In the genomic region with DNA sequence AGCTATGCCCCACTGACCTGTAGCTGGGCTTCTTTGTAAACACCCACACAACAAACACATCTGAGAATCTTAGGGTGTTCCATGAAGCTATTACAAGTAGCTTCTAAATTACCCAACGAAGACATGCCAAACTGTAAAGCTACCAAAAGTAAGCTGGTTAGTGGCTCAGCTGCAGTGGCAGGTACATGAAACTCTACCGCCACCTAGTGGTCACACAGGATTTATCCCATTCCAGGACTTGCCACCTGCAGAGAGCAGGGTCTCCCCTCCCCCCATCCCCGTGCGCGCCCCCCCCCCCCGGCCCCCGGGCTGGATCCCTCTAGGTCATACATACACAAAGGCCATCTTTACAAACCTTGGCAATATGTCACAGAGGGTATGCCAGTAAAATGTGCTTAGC, we compare ENCODE assay signal across 9 mouse cellular contexts.
A peak's percentile ranks its signal among the peaks of the same experiment; 100 is the strongest.
DNase-seq lines count a peak whose midpoint lies in the region; ATAC-seq lines count a peak whose summit lies in the region.
"Had no signal": no experiment of that assay in that cellular context is flagged by ENCODE, and none has a peak within 500 bp of the region (broad histone marks: within the 10 kb centered on the region; RNA-seq: fewer than 3 reads in every experiment).

No protein-coding gene starts in this region.

- no peak overlapping the region for H3K4me2 ChIP-seq in midbrain, embryonic 11.5 days
- H3K4me2 ChIP-seq in midbrain, embryonic 16.5 days (ENCODE audit: low read length): no peak overlapping the region
- H3K4me2 ChIP-seq in neural tube, embryonic 11.5 days (ENCODE audit: low read depth): no peak overlapping the region

- no peaks in the 10 kb centered on the region for H3K36me3 ChIP-seq in midbrain, embryonic 11.5 days (ENCODE audit: control insufficient read depth, insufficient read depth, low read length)
- no peaks in the 10 kb centered on the region for H3K36me3 ChIP-seq in midbrain, embryonic 16.5 days (ENCODE audit: control insufficient read depth, insufficient read depth, low read length)
- H3K36me3 ChIP-seq in neural tube, embryonic 11.5 days (ENCODE audit: control insufficient read depth, insufficient read depth, low read length): no peaks in the 10 kb centered on the region

- H3K27me3 ChIP-seq in midbrain, embryonic 11.5 days (ENCODE audit: control insufficient read depth, insufficient read depth, low read length): no peaks in the 10 kb centered on the region
- no peaks in the 10 kb centered on the region; the same call in 1 of the 2 replicates for H3K27me3 ChIP-seq in midbrain, embryonic 16.5 days (ENCODE audit: control insufficient read depth, insufficient read depth, low read depth, low read length)
- no peaks in the 10 kb centered on the region for H3K27me3 ChIP-seq in neural tube, embryonic 11.5 days (ENCODE audit: control insufficient read depth, insufficient read depth, low read length)

- H3K9ac ChIP-seq in midbrain, embryonic 11.5 days (ENCODE audit: low read length): no peak overlapping the region
- no peak overlapping the region for H3K9ac ChIP-seq in midbrain, embryonic 16.5 days (ENCODE audit: low read depth, low read length)
- H3K9ac ChIP-seq in neural tube, embryonic 11.5 days (ENCODE audit: low read length): no peak overlapping the region

- no peak overlapping the region for H3K4me3 ChIP-seq in midbrain, embryonic 11.5 days (ENCODE audit: low read depth, low read length)
- no peak overlapping the region for H3K4me3 ChIP-seq in midbrain, embryonic 16.5 days (ENCODE audit: low read depth, low read length)
- no peak overlapping the region for H3K4me3 ChIP-seq in neural tube, embryonic 11.5 days (ENCODE audit: low read depth, low read length)
- H3K4me3 ChIP-seq: erythroblast, embryonic 14.5 days had no signal

- H3K27ac ChIP-seq in midbrain, embryonic 11.5 days (ENCODE audit: low read depth, low read length): no peak overlapping the region
- no peak overlapping the region for H3K27ac ChIP-seq in midbrain, embryonic 16.5 days (ENCODE audit: low read length)
- no peak overlapping the region for H3K27ac ChIP-seq in neural tube, embryonic 11.5 days (ENCODE audit: low read depth, low read length)

- no peaks in the 10 kb centered on the region for H3K9me3 ChIP-seq in midbrain, embryonic 11.5 days (ENCODE audit: control insufficient read depth, low read length)
- H3K9me3 ChIP-seq in midbrain, embryonic 16.5 days (replicated peaks; ENCODE audit: control insufficient read depth, low read length, poor library complexity, severe bottlenecking): no peaks in the 10 kb centered on the region
- no peaks in the 10 kb centered on the region for H3K9me3 ChIP-seq in neural tube, embryonic 11.5 days (ENCODE audit: control insufficient read depth, low read length)

- DNase-seq in midbrain, embryonic 11.5 days (ENCODE audit: low spot score, missing footprints): peak; percentile 93
- peak; percentile 19 for DNase-seq in c-Kit-negative CD71-positive TER-119-positive erythroid progenitor cells, embryonic 14.5 days (ENCODE audit: low read depth, low spot score)
- DNase-seq in frontal cortex, postnatal 25 days (ENCODE audit: low spot score in 2 of 2): peak; percentile 52 to 56
- DNase-seq in hindlimb bud, embryonic 11.5 days (ENCODE audit: extremely low spot score, low read depth, low spot score): peak; percentile 44
- DNase-seq in left cerebral cortex, postnatal 4 days: peak; percentile 79
- peak; percentile 68 for DNase-seq in neural tube, embryonic 11.5 days (ENCODE audit: low spot score)
- peak; percentile 81 for DNase-seq in testis, postnatal 10 days (ENCODE audit: low spot score)

- WGBS in midbrain, embryonic 11.5 days: 6% methylated on average over 6 of the region's 7 CpGs
- WGBS in midbrain, embryonic 16.5 days: 5% methylated on average over 4 of the region's 7 CpGs
- 9% methylated on average over 4 of the region's 7 CpGs for WGBS in neural tube, embryonic 11.5 days

- no peak for ATAC-seq in midbrain, embryonic 11.5 days (ENCODE audit: low FRiP score)
- ATAC-seq in midbrain, embryonic 16.5 days: no peak
- ATAC-seq in neural tube, embryonic 11.5 days (ENCODE audit: insufficient read depth, low FRiP score, low TSS enrichment): no peak

- no peaks in the 10 kb centered on the region for H3K4me1 ChIP-seq in midbrain, embryonic 11.5 days (ENCODE audit: control insufficient read depth, insufficient read depth, low read length)
- H3K4me1 ChIP-seq in midbrain, embryonic 16.5 days (ENCODE audit: control insufficient read depth, insufficient read depth, low read length): peaks cover 10% of the 10 kb centered on the region
- no peaks in the 10 kb centered on the region for H3K4me1 ChIP-seq in neural tube, embryonic 11.5 days (ENCODE audit: control insufficient read depth, insufficient read depth, low read length)

- intact Hi-C loops in left cerebral cortex, postnatal 4 days (cut with DNase I): no loop called here

Comparison
In these comparisons a context has a peak if more than half of its experiments do, and no peak if none do; other contexts are left out.
1. DNase-seq: peak in every context shown above with its lines; median percentile 93 in midbrain, embryonic 11.5 days; 81 in testis, postnatal 10 days; 79 in left cerebral cortex, postnatal 4 days; 68 in neural tube, embryonic 11.5 days; 54 in frontal cortex, postnatal 25 days; 44 in hindlimb bud, embryonic 11.5 days; 19 in c-Kit-negative CD71-positive TER-119-positive erythroid progenitor cells, embryonic 14.5 days.